In genomic region chr2:165641909-165642505, GRCm38 (mm10) we compare ENCODE assay signal across 9 mouse cellular contexts. TPM values are rescaled to one million over a fixed set of nuclear protein-coding genes. Genes with fewer than 3 reads are reported as not detected.
DNase-seq lines count a peak whose midpoint lies in the region; ATAC-seq and TF ChIP-seq lines count a peak whose summit lies in the region.
"Had no signal": no experiment of that assay in that cellular context is flagged by ENCODE, and none has a peak within 500 bp of the region (broad histone marks: within the 10 kb centered on the region; RNA-seq: fewer than 3 reads in every experiment).

No protein-coding gene starts in this region.

- H3K9ac ChIP-seq in forebrain, postnatal 0 days: no peak overlapping the region
- no peak overlapping the region for H3K9ac ChIP-seq in hindbrain, embryonic 15.5 days
- peak overlapping the region; percentile 9; the same call in 1 of the 2 replicates for H3K9ac ChIP-seq in midbrain, embryonic 14.5 days (replicated peaks; ENCODE audit: low read length)

- WGBS in forebrain, embryonic 10.5 days: 58% methylated on average over 14 of the region's 14 CpGs
- WGBS in forebrain, postnatal 0 days: 59% methylated on average over 14 of the region's 14 CpGs
- 52% methylated on average over 14 of the region's 14 CpGs for WGBS in hindbrain, embryonic 15.5 days
- 60% methylated on average over 14 of the region's 14 CpGs for WGBS in midbrain, embryonic 14.5 days

- peaks cover 47% of the 10 kb centered on the region for H3K4me1 ChIP-seq in forebrain, embryonic 10.5 days
- no peaks in the 10 kb centered on the region for H3K4me1 ChIP-seq in forebrain, postnatal 0 days (ENCODE audit: insufficient read depth)
- H3K4me1 ChIP-seq in hindbrain, embryonic 15.5 days (replicated peaks): peaks cover 10% of the 10 kb centered on the region
- peaks cover 11% of the 10 kb centered on the region; the same call in 1 of the 2 replicates for H3K4me1 ChIP-seq in midbrain, embryonic 14.5 days (ENCODE audit: control insufficient read depth, insufficient read depth, low read length)

- no peak overlapping the region for H3K4me2 ChIP-seq in forebrain, postnatal 0 days (ENCODE audit: low read depth)
- H3K4me2 ChIP-seq in hindbrain, embryonic 15.5 days: no peak overlapping the region
- no peak overlapping the region for H3K4me2 ChIP-seq in midbrain, embryonic 14.5 days (ENCODE audit: low read length)

- H3K4me3 ChIP-seq in forebrain, embryonic 10.5 days: no peak overlapping the region
- H3K4me3 ChIP-seq in forebrain, postnatal 0 days (ENCODE audit: low read depth, low read length): no peak overlapping the region
- H3K4me3 ChIP-seq in hindbrain, embryonic 15.5 days: no peak overlapping the region
- H3K4me3 ChIP-seq in midbrain, embryonic 14.5 days (replicated peaks; ENCODE audit: low read depth, low read length): no peak overlapping the region
- H3K4me3 ChIP-seq: heart, embryonic 10.5 days had no signal

- no peaks in the 10 kb centered on the region for H3K27me3 ChIP-seq in forebrain, embryonic 10.5 days (ENCODE audit: poor library complexity, severe bottlenecking)
- H3K27me3 ChIP-seq in forebrain, postnatal 0 days (ENCODE audit: insufficient read depth, low read length): no peaks in the 10 kb centered on the region
- no peaks in the 10 kb centered on the region for H3K27me3 ChIP-seq in hindbrain, embryonic 15.5 days
- H3K27me3 ChIP-seq in midbrain, embryonic 14.5 days (ENCODE audit: control insufficient read depth, insufficient read depth, low read length): no peaks in the 10 kb centered on the region

- peaks cover 6% of the 10 kb centered on the region for H3K36me3 ChIP-seq in forebrain, embryonic 10.5 days (replicated peaks)
- no peaks in the 10 kb centered on the region for H3K36me3 ChIP-seq in forebrain, postnatal 0 days (ENCODE audit: insufficient read depth)
- H3K36me3 ChIP-seq in hindbrain, embryonic 15.5 days: no peaks in the 10 kb centered on the region
- H3K36me3 ChIP-seq in midbrain, embryonic 14.5 days (ENCODE audit: control insufficient read depth, insufficient read depth, low read length): no peaks in the 10 kb centered on the region
- H3K36me3 ChIP-seq: heart, embryonic 10.5 days had no signal

- no peak for ATAC-seq in forebrain, postnatal 0 days
- ATAC-seq in hindbrain, embryonic 15.5 days (ENCODE audit: low FRiP score, low read depth): peak; percentile 59
- no peak for ATAC-seq in midbrain, embryonic 14.5 days (ENCODE audit: low FRiP score, low TSS enrichment)

- no peak for DNase-seq in forebrain, embryonic 10.5 days (ENCODE audit: extremely low spot score, low spot score)
- DNase-seq in forebrain, postnatal 0 days: no peak
- peak; percentile 54 for DNase-seq in c-Kit-positive CD71-positive TER-119-positive erythroid progenitor cells, embryonic 14.5 days (ENCODE audit: low spot score)
- peak; percentile 45 for DNase-seq in midbrain, embryonic 14.5 days
- DNase-seq in heart, adult 11 months: no peak
- DNase-seq in thymus, postnatal 36 days: no peak
- DNase-seq in urinary bladder, adult 18-20 months (ENCODE audit: low spot score in 2 of 2): no peak

- H3K27ac ChIP-seq in forebrain, embryonic 10.5 days: peak overlapping the region; percentile 75
- no peak overlapping the region for H3K27ac ChIP-seq in forebrain, postnatal 0 days (ENCODE audit: low read depth, low read length)
- H3K27ac ChIP-seq in hindbrain, embryonic 15.5 days (replicated peaks): no peak overlapping the region
- 0 out of 2 replicates have a peak overlapping the region, but pooled peaks have one; percentile 37 for H3K27ac ChIP-seq in midbrain, embryonic 14.5 days (replicated peaks; ENCODE audit: low read depth, low read length)
- H3K27ac ChIP-seq: heart, embryonic 10.5 days had no signal

- TF ChIP-seq CTCF in forebrain, postnatal 0 days (IDR thresholded peaks at IDR 0.05; ENCODE audit: low read depth): no peak

- peaks cover 11% of the 10 kb centered on the region for H3K9me3 ChIP-seq in forebrain, embryonic 10.5 days
- no peaks in the 10 kb centered on the region for H3K9me3 ChIP-seq in forebrain, postnatal 0 days (ENCODE audit: low read length)
- H3K9me3 ChIP-seq in hindbrain, embryonic 15.5 days: no peaks in the 10 kb centered on the region
- H3K9me3 ChIP-seq in midbrain, embryonic 14.5 days (ENCODE audit: control insufficient read depth, low read length): no peaks in the 10 kb centered on the region
- H3K9me3 ChIP-seq: heart, embryonic 10.5 days had no signal

RNA-seq across cellular contexts. Expression of gene Eya2, which starts 47.2 kb away (rescaled TPM):
- 18.0 and 24.2 TPM in 2 replicates for polyA plus RNA-seq in forebrain, embryonic 10.5 days (2016; fragmentation: Nextera tagmentation; extraction: Ambion mirVana)
- total RNA-seq in forebrain, postnatal 0 days (2014; rRNA removed): 5.7 and 11.3 TPM in 2 replicates
- polyA plus RNA-seq in forebrain, postnatal 0 days (2015; fragmentation: Nextera tagmentation; extraction: Ambion mirVana): 6.5 and 7.4 TPM in 2 replicates
- 8.2 and 10.1 TPM in 2 replicates for polyA plus RNA-seq in hindbrain, embryonic 15.5 days (2015; fragmentation: Nextera tagmentation; extraction: Ambion mirVana)
- 3.2 and 3.9 TPM in 2 replicates for polyA plus RNA-seq in midbrain, embryonic 14.5 days (2014; fragmentation: Nextera tagmentation; extraction: Ambion mirVana)

Comparison
In these comparisons a context has a peak if more than half of its experiments do, and no peak if none do; other contexts are left out.
1. H3K27ac ChIP-seq: peak in forebrain, embryonic 10.5 days (single experiment) and midbrain, embryonic 14.5 days (single experiment); none in forebrain, postnatal 0 days (single experiment) and hindbrain, embryonic 15.5 days (single experiment).
2. DNase-seq: peak in c-Kit-positive CD71-positive TER-119-positive erythroid progenitor cells, embryonic 14.5 days (single experiment) and midbrain, embryonic 14.5 days (single experiment); none in forebrain, embryonic 10.5 days (single experiment), forebrain, postnatal 0 days (single experiment), heart, adult 11 months (single experiment), thymus, postnatal 36 days (0 of 2) and urinary bladder, adult 18-20 months (0 of 2).